Mouse (Mus musculus): ENCODE data around the gene Rgs19. TPM values are rescaled to one million over a fixed set of nuclear protein-coding genes. Genes with fewer than 3 reads are reported as not detected.

The Rgs19 gene
- polyA plus RNA-seq, 1 experiment from 2014 or later = 38.9 TPM

GRCm38 (mm10) chr2:181696801-181697420 lies 3.1 kb upstream of the Rgs19 start:
- H3K27ac ChIP-seq = no peak overlapping the region
- no peaks in the 10 kb centered on the region for H3K9me3 ChIP-seq
- no peak for ATAC-seq
- H3K36me3 ChIP-seq = no peaks in the 10 kb centered on the region
- no peak overlapping the region for H3K4me3 ChIP-seq (replicated peaks)
- H3K4me2 ChIP-seq (replicated peaks) = no peak overlapping the region
- peaks cover 19% of the 10 kb centered on the region for H3K4me1 ChIP-seq (replicated peaks)
- no peak overlapping the region for H3K9ac ChIP-seq (replicated peaks)
- WGBS = 76% methylated on average over 33 of the region's 33 CpGs
- H3K27me3 ChIP-seq = peaks cover 7% of the 10 kb centered on the region; the same call in 1 of the 2 replicates

- Histone ChIP-seq H3K4me2 (replicated peaks) (no peak overlapping the region), H3K9ac (replicated peaks) (no peak overlapping the region), H3K9me3 (no peaks in the 10 kb centered on the region), H3K27ac (no peak overlapping the region), H3K27me3 (peaks cover 7% of the 10 kb centered on the region; the same call in 1 of the 2 replicates), H3K4me3 (replicated peaks) (no peak overlapping the region), H3K4me1 (replicated peaks) (peaks cover 26% of the 10 kb centered on the region), H3K36me3 (no peaks in the 10 kb centered on the region)
- ATAC-seq = no peak
- WGBS = 69% methylated on average over 1 of the region's 1 CpGs
Observed at GRCm38 (mm10) chr2:181695776-181696175, 2.0 kb upstream of the Rgs19 start.

- no peak for ATAC-seq
- no peaks in the 10 kb centered on the region for H3K9me3 ChIP-seq
- no peak overlapping the region for H3K9ac ChIP-seq (replicated peaks)
- peak overlapping the region; percentile 93 for H3K4me2 ChIP-seq (replicated peaks)
- peak overlapping the region; percentile 63; the same call in 1 of the 2 replicates for H3K4me3 ChIP-seq (replicated peaks)
- peaks cover 26% of the 10 kb centered on the region for H3K4me1 ChIP-seq (replicated peaks)
- H3K36me3 ChIP-seq = peaks cover under 1% of the 10 kb centered on the region; the same call in 1 of the 2 replicates
- WGBS = 86% methylated on average over 3 of the region's 3 CpGs
- H3K27me3 ChIP-seq = peaks cover 7% of the 10 kb centered on the region; the same call in 1 of the 2 replicates
- H3K27ac ChIP-seq = no peak overlapping the region
Observed at GRCm38 (mm10) chr2:181694581-181694980, 804 bp upstream of the Rgs19 start.

- H3K27me3 ChIP-seq = peaks cover 7% of the 10 kb centered on the region; the same call in 1 of the 2 replicates
- no peak overlapping the region for H3K4me3 ChIP-seq (replicated peaks)
- H3K4me1 ChIP-seq (replicated peaks) = peaks cover 26% of the 10 kb centered on the region
- no peak overlapping the region for H3K9ac ChIP-seq (replicated peaks)
- peak overlapping the region; percentile 93 for H3K4me2 ChIP-seq (replicated peaks)
- H3K36me3 ChIP-seq = peaks cover 20% of the 10 kb centered on the region
- WGBS = 93% methylated on average over 3 of the region's 3 CpGs
- no peak for ATAC-seq
- no peak overlapping the region; the same call in 1 of the 2 replicates for H3K27ac ChIP-seq
- no peaks in the 10 kb centered on the region for H3K9me3 ChIP-seq
Observed at GRCm38 (mm10) chr2:181692304-181692703, 1.5 kb downstream of the Rgs19 start.

GRCm38 (mm10) chr2:181691571-181691970 lies 2.2 kb downstream of the Rgs19 start:
- 91% methylated on average over 4 of the region's 4 CpGs for WGBS
- peaks cover 7% of the 10 kb centered on the region; the same call in 1 of the 2 replicates for H3K27me3 ChIP-seq
- no peaks in the 10 kb centered on the region for H3K9me3 ChIP-seq
- no peak overlapping the region for H3K27ac ChIP-seq
- peaks cover 26% of the 10 kb centered on the region for H3K4me1 ChIP-seq (replicated peaks)
- H3K4me2 ChIP-seq (replicated peaks) = no peak overlapping the region
- no peak for ATAC-seq
- H3K9ac ChIP-seq (replicated peaks) = 0 out of 2 replicates have a peak overlapping the region, but pooled peaks have one; percentile 14
- peaks cover 28% of the 10 kb centered on the region for H3K36me3 ChIP-seq
- H3K4me3 ChIP-seq (replicated peaks) = no peak overlapping the region

- Histone ChIP-seq H3K9ac (replicated peaks) (0 out of 2 replicates have a peak overlapping the region, but pooled peaks have one; percentile 14), H3K4me3 (replicated peaks) (no peak overlapping the region), H3K9me3 (no peaks in the 10 kb centered on the region), H3K4me2 (replicated peaks) (no peak overlapping the region), H3K27ac (no peak overlapping the region), H3K36me3 (peaks cover 32% of the 10 kb centered on the region), H3K27me3 (peaks cover 7% of the 10 kb centered on the region; the same call in 1 of the 2 replicates), H3K4me1 (replicated peaks) (peaks cover 26% of the 10 kb centered on the region)
- ATAC-seq = no peak
- WGBS = 89% methylated on average over 6 of the region's 6 CpGs
Observed at GRCm38 (mm10) chr2:181691083-181691482, 2.7 kb downstream of the Rgs19 start.

- Histone ChIP-seq H3K27ac (no peak overlapping the region), H3K4me2 (replicated peaks) (no peak overlapping the region), H3K36me3 (peaks cover 41% of the 10 kb centered on the region), H3K27me3 (peaks cover 2% of the 10 kb centered on the region; the same call in 1 of the 2 replicates), H3K4me1 (replicated peaks) (peaks cover 26% of the 10 kb centered on the region), H3K9me3 (no peaks in the 10 kb centered on the region), H3K4me3 (replicated peaks) (no peak overlapping the region), H3K9ac (replicated peaks) (no peak overlapping the region)
- no peak for ATAC-seq
- WGBS = 93% methylated on average over 10 of the region's 10 CpGs
Observed at GRCm38 (mm10) chr2:181689466-181690160, 4.2 kb downstream of the Rgs19 start.

GRCm38 (mm10) chr2:181687586-181687985 lies 6.2 kb downstream of the Rgs19 start:
- Histone ChIP-seq H3K27me3 (no peaks in the 10 kb centered on the region), H3K4me1 (replicated peaks) (peaks cover 12% of the 10 kb centered on the region), H3K9me3 (no peaks in the 10 kb centered on the region), H3K9ac (replicated peaks) (no peak overlapping the region), H3K4me3 (replicated peaks) (no peak overlapping the region), H3K36me3 (peaks cover 44% of the 10 kb centered on the region), H3K4me2 (replicated peaks) (no peak overlapping the region), H3K27ac (no peak overlapping the region)
- WGBS = 95% methylated on average over 8 of the region's 8 CpGs
- ATAC-seq = no peak

- ATAC-seq = no peak
- no peaks in the 10 kb centered on the region for H3K27me3 ChIP-seq
- H3K4me3 ChIP-seq (replicated peaks) = no peak overlapping the region
- WGBS = 89% methylated on average over 4 of the region's 4 CpGs
- peaks cover 44% of the 10 kb centered on the region for H3K36me3 ChIP-seq
- peaks cover 10% of the 10 kb centered on the region for H3K4me1 ChIP-seq (replicated peaks)
- H3K9ac ChIP-seq (replicated peaks) = no peak overlapping the region
- H3K9me3 ChIP-seq = no peaks in the 10 kb centered on the region
- H3K4me2 ChIP-seq (replicated peaks) = no peak overlapping the region
- H3K27ac ChIP-seq = no peak overlapping the region
Observed at GRCm38 (mm10) chr2:181685686-181686085, 8.1 kb downstream of the Rgs19 start.

- Histone ChIP-seq H3K4me2 (replicated peaks) (no peak overlapping the region), H3K27ac (no peak overlapping the region), H3K9ac (replicated peaks) (no peak overlapping the region), H3K27me3 (no peaks in the 10 kb centered on the region), H3K4me3 (replicated peaks) (no peak overlapping the region), H3K4me1 (replicated peaks) (peaks cover 14% of the 10 kb centered on the region), H3K36me3 (peaks cover 44% of the 10 kb centered on the region), H3K9me3 (no peaks in the 10 kb centered on the region)
- ATAC-seq = no peak
- 82% methylated on average over 1 of the region's 1 CpGs for WGBS
Observed at GRCm38 (mm10) chr2:181684713-181685112, 9.1 kb downstream of the Rgs19 start.

- Histone ChIP-seq H3K4me3 (replicated peaks) (no peak overlapping the region), H3K4me1 (replicated peaks) (peaks cover 19% of the 10 kb centered on the region), H3K9me3 (no peaks in the 10 kb centered on the region), H3K36me3 (peaks cover 33% of the 10 kb centered on the region), H3K4me2 (replicated peaks) (no peak overlapping the region), H3K27me3 (no peaks in the 10 kb centered on the region), H3K27ac (no peak overlapping the region), H3K9ac (replicated peaks) (no peak overlapping the region)
- 65% methylated on average over 4 of the region's 4 CpGs for WGBS
- no peak for ATAC-seq
Observed at GRCm38 (mm10) chr2:181683381-181683780, 10.4 kb downstream of the Rgs19 start.

- H3K4me3 ChIP-seq (replicated peaks) = no peak overlapping the region
- peaks cover 20% of the 10 kb centered on the region for H3K36me3 ChIP-seq
- no peaks in the 10 kb centered on the region for H3K9me3 ChIP-seq
- no peaks in the 10 kb centered on the region for H3K27me3 ChIP-seq
- no peak for ATAC-seq
- no peak overlapping the region for H3K4me2 ChIP-seq (replicated peaks)
- 94% methylated on average over 1 of the region's 1 CpGs for WGBS
- H3K9ac ChIP-seq (replicated peaks) = no peak overlapping the region
- peaks cover 19% of the 10 kb centered on the region for H3K4me1 ChIP-seq (replicated peaks)
- no peak overlapping the region for H3K27ac ChIP-seq
Observed at GRCm38 (mm10) chr2:181681978-181682377, 11.8 kb downstream of the Rgs19 start.

Data from midbrain, embryonic 13.5 days (tissue).